Mouse (Mus musculus) heart, adult 8-10 months (tissue): ENCODE results near the gene Parp6. TPM values are rescaled to one million over a fixed set of nuclear protein-coding genes. Genes with fewer than 3 reads are reported as not detected.
A peak's percentile ranks its signal among the peaks of the same experiment; 100 is the strongest.

ENCODE experiments used
- DNase-seq: peaks from one replicate; pipeline ENCODE4 v3.0.0; 2022; ENCODE audit warnings: low spot score
- total RNA-seq, 4 experiments: library from RNA; stranded (reverse); gene quantifications; 2 replicates each; pipeline ENCODE4 v1.2.4; 2022

Parp6 gene
- total RNA-seq, 4 experiments from 2014 or later, result 15.1 to 17.9 (median 15.8) TPM

- DNase-seq, result peak; percentile 98
Observed at GRCm38 (mm10) chr9:59655958-59656634, 39.0 kb downstream of the Parp6 start, which contains the start of gene Pkm. Pkm (plus strand) TSS chr9:59656368.

- DNase-seq, result peak; percentile 69
Observed at GRCm38 (mm10) chr9:59656635-59657617, 39.8 kb downstream of the Parp6 start.

GRCm38 (mm10) chr9:59658146-59658545 lies 41.1 kb downstream of the Parp6 start:
- no peak for DNase-seq

GRCm38 (mm10) chr9:59659036-59660026 lies 42.2 kb downstream of the Parp6 start:
- DNase-seq, result peak; percentile 87

GRCm38 (mm10) chr9:59660421-59660820 lies 43.3 kb downstream of the Parp6 start:
- peak; percentile 68 for DNase-seq

GRCm38 (mm10) chr9:59661298-59661975 lies 44.4 kb downstream of the Parp6 start:
- DNase-seq, result no peak

GRCm38 (mm10) chr9:59663226-59663625 lies 46.1 kb downstream of the Parp6 start:
- DNase-seq, result no peak

GRCm38 (mm10) chr9:59663957-59664356 lies 46.9 kb downstream of the Parp6 start:
- DNase-seq, result no peak

GRCm38 (mm10) chr9:59664664-59665256 lies 47.7 kb downstream of the Parp6 start:
- no peak for DNase-seq

GRCm38 (mm10) chr9:59666016-59666415 lies 48.9 kb downstream of the Parp6 start:
- DNase-seq, result no peak

GRCm38 (mm10) chr9:59666813-59667212 lies 49.7 kb downstream of the Parp6 start:
- DNase-seq, result no peak

GRCm38 (mm10) chr9:59667250-59667649 lies 50.2 kb downstream of the Parp6 start:
- DNase-seq, result peak; percentile 52

GRCm38 (mm10) chr9:59667904-59668303 lies 50.8 kb downstream of the Parp6 start:
- DNase-seq, result no peak

GRCm38 (mm10) chr9:59668473-59668872 lies 51.4 kb downstream of the Parp6 start:
- no peak for DNase-seq

GRCm38 (mm10) chr9:59669172-59669571 lies 52.1 kb downstream of the Parp6 start:
- DNase-seq, result no peak

- peak; percentile 76 for DNase-seq
Observed at GRCm38 (mm10) chr9:59672195-59672894, 55.3 kb downstream of the Parp6 start.

GRCm38 (mm10) chr9:59673427-59673826 lies 56.3 kb downstream of the Parp6 start:
- no peak for DNase-seq

- DNase-seq, result no peak
Observed at GRCm38 (mm10) chr9:59675598-59675997, 58.5 kb downstream of the Parp6 start.

GRCm38 (mm10) chr9:59678313-59678712 lies 61.2 kb downstream of the Parp6 start:
- DNase-seq, result no peak
